Mouse (Mus musculus) MEL-GATA-1-ER (cell line): Measurements from ENCODE around the gene Zfp626.
"Not testable (repeated sequence)": the region's sequence is repeated elsewhere in the genome, so short reads cannot be mapped to it uniquely, and the experiment has no call there.

Source experiments
- DNase-seq: peaks from one replicate; pipeline ENCODE4 v3.0.0-alpha.2; 2012; ENCODE audit warnings: low read depth; ENCODE audit errors: extremely low read depth

Zfp626 gene

GRCm38 (mm10) chr7:27806896-27807295 lies at the start of gene Zfp626:
Zfp626 (plus strand) TSS chr7:27807196.
- not testable (repeated sequence) for DNase-seq

GRCm38 (mm10) chr7:27765176-27765886 lies 41.7 kb upstream of the Zfp626 start:
- no peak for DNase-seq

GRCm38 (mm10) chr7:27789306-27789705 lies 17.7 kb upstream of the Zfp626 start:
- no peak for DNase-seq

- not testable (repeated sequence) for DNase-seq
Observed at GRCm38 (mm10) chr7:27793865-27794264, 13.1 kb upstream of the Zfp626 start.

- no peak for DNase-seq
Observed at GRCm38 (mm10) chr7:27794566-27794965, 12.4 kb upstream of the Zfp626 start.

GRCm38 (mm10) chr7:27797906-27798811 lies 8.8 kb upstream of the Zfp626 start:
- no peak for DNase-seq

- no peak for DNase-seq
Observed at GRCm38 (mm10) chr7:27801137-27801536, 5.9 kb upstream of the Zfp626 start.

GRCm38 (mm10) chr7:27802986-27803385 lies 4.0 kb upstream of the Zfp626 start:
- no peak for DNase-seq

GRCm38 (mm10) chr7:27804297-27805030 lies 2.5 kb upstream of the Zfp626 start:
- peak; percentile 76 for DNase-seq

GRCm38 (mm10) chr7:27807305-27807704 lies 309 bp downstream of the Zfp626 start:
- DNase-seq, result not testable (repeated sequence)

- DNase-seq, result no peak
Observed at GRCm38 (mm10) chr7:27818526-27819110, 11.6 kb downstream of the Zfp626 start.

- DNase-seq, result no peak
Observed at GRCm38 (mm10) chr7:27822611-27823010, 15.6 kb downstream of the Zfp626 start.

- DNase-seq, result no peak
Observed at GRCm38 (mm10) chr7:27834131-27834530, 27.1 kb downstream of the Zfp626 start.

GRCm38 (mm10) chr7:27837896-27838295 lies 30.9 kb downstream of the Zfp626 start:
- no peak for DNase-seq

- DNase-seq, result peak; percentile 79
Observed at GRCm38 (mm10) chr7:27838323-27839249, 31.6 kb downstream of the Zfp626 start, which contains the start of gene Zfp59. Zfp59 (plus strand) TSS chr7:27838607.

GRCm38 (mm10) chr7:27839596-27839995 lies 32.6 kb downstream of the Zfp626 start:
- DNase-seq, result no peak

GRCm38 (mm10) chr7:27840104-27840503 lies 33.1 kb downstream of the Zfp626 start:
- DNase-seq, result no peak

- DNase-seq, result no peak
Observed at GRCm38 (mm10) chr7:27857227-27857626, 50.2 kb downstream of the Zfp626 start, which contains the start of gene Zfp607a. Zfp607a (plus strand) TSS chr7:27857527.

- peak; percentile 46 for DNase-seq
Observed at GRCm38 (mm10) chr7:27859301-27860251, 52.6 kb downstream of the Zfp626 start.
